Mouse (Mus musculus) ES-E14 (cell line): ENCODE measurements around the gene Cacng8. TPM values are rescaled to one million over a fixed set of nuclear protein-coding genes. Genes with fewer than 3 reads are reported as not detected.

Experiments used
- DNase-seq: peaks from one replicate; pipeline ENCODE4 v3.0.0-alpha.2; 2013; ENCODE audit warnings: low read depth, low spot score
- H3K27ac ChIP-seq: 2 replicates; pipeline ENCODE4 v1.5.1; 2012; ENCODE audit warnings: low read depth, mild to moderate bottlenecking, low read length, moderate library complexity, mixed read lengths; ENCODE audit not compliant: poor library complexity, insufficient read depth, severe bottlenecking
- H3K36me3 ChIP-seq: 2 replicates; pipeline ENCODE4 v1.6.1; 2012; ENCODE audit warnings: mild to moderate bottlenecking, low read length, moderate library complexity, mixed read lengths; ENCODE audit not compliant: control insufficient read depth, poor library complexity, insufficient read depth, severe bottlenecking
- H3K4me1 ChIP-seq, 2 experiments: fragments of 150-350 bp in 1 of 2; sonication (generic) in 1 of 2; 2 replicates each; pipeline ENCODE4 v1.6.1; 2012; ENCODE audit warnings: low read length in 2 of 2, mild to moderate bottlenecking in 1 of 2, mixed read lengths in 1 of 2; ENCODE audit not compliant: control insufficient read depth in 2 of 2, insufficient read depth in 2 of 2, poor library complexity in 1 of 2
- H3K4me3 ChIP-seq, 2 experiments: fragments of 150-350 bp in 1 of 2; sonication (generic) in 1 of 2; 2 replicates each; pipeline ENCODE4 v1.5.1; 2012; ENCODE audit warnings: low read length in 2 of 2, low read depth in 1 of 2, mild to moderate bottlenecking in 1 of 2, mixed read lengths in 1 of 2; ENCODE audit not compliant: insufficient read depth in 1 of 2, poor library complexity in 1 of 2, severe bottlenecking in 1 of 2
- H3K9ac ChIP-seq: 2 replicates; pipeline ENCODE4 v1.6.1; 2012; ENCODE audit warnings: low read depth, mild to moderate bottlenecking, low read length, mixed read lengths; ENCODE audit not compliant: poor library complexity, insufficient read depth, severe bottlenecking
- H3K9me3 ChIP-seq: fragments of 150-350 bp; sonication (generic); 2 replicates; pipeline ENCODE4 v1.6.1; 2012; ENCODE audit warnings: low read depth, mild to moderate bottlenecking, low read length; ENCODE audit not compliant: control insufficient read depth, insufficient read depth
- CHD2 ChIP-seq: IDR thresholded peaks from 2 replicates; pipeline ENCODE4 v1.6.1; 2014; ENCODE audit warnings: mild to moderate bottlenecking, low read depth, low read length, inconsistent platforms
- HCFC1 ChIP-seq: IDR thresholded peaks from 2 replicates; pipeline ENCODE4 v1.6.1; 2012; ENCODE audit warnings: low read length, inconsistent platforms, borderline replicate concordance; ENCODE audit not compliant: insufficient read depth
- MAFK ChIP-seq: IDR thresholded peaks from 2 replicates; pipeline ENCODE4 v1.6.1; 2014; ENCODE audit warnings: mild to moderate bottlenecking, low read depth, low read length, inconsistent platforms; ENCODE audit not compliant: insufficient read depth
- ZC3H11A ChIP-seq: IDR thresholded peaks from 2 replicates; pipeline ENCODE4 v1.6.1; 2012; ENCODE audit warnings: low read depth, mild to moderate bottlenecking, inconsistent platforms, low read length, borderline replicate concordance
- ZNF384 ChIP-seq: IDR thresholded peaks from 2 replicates; pipeline ENCODE4 v1.6.1; 2012; ENCODE audit warnings: low read depth, low read length, inconsistent platforms
- in situ Hi-C, 2 experiments: fragments of 600-800 bp; cut with MboI; formaldehyde crosslinking; loops; one replicate each; pipeline ENCODE4 v1.15.1; 2025; ENCODE audit warnings: low sequenced_read_pairs in 2 of 2, inconsistent platforms in 1 of 2; ENCODE audit not compliant: unreplicated experiment in 2 of 2
- total RNA-seq: library from RNA; depleted of rRNA; stranded (reverse); fragments of 300-350 nt; gene quantifications from 2 replicates; pipeline ENCODE4 v1.2.3, GENCODE M21; 2012

Gene Cacng8
- total RNA-seq, 1 experiment, result 7.8 TPM

- in situ Hi-C loops, result no loop called here
- Histone ChIP-seq H3K9ac (no peak overlapping the region; the same call in 1 of the 2 replicates), H3K4me1 (peaks cover 13 to 31% of the 10 kb centered on the region in 2 experiments), H3K27ac (peak overlapping the region; percentile 98; the same call in 1 of the 2 replicates), H3K9me3 (no peaks in the 10 kb centered on the region), H3K4me3 (no peak overlapping the region), H3K36me3 (no peaks in the 10 kb centered on the region; the same call in 1 of the 2 replicates)
- TF ChIP-seq ZC3H11A, result no peak
- DNase-seq, result no peak
These were observed 21.3 kb upstream of the Cacng8 start for GRCm38 (mm10) chr7:3369189-3369588.

DNA sequence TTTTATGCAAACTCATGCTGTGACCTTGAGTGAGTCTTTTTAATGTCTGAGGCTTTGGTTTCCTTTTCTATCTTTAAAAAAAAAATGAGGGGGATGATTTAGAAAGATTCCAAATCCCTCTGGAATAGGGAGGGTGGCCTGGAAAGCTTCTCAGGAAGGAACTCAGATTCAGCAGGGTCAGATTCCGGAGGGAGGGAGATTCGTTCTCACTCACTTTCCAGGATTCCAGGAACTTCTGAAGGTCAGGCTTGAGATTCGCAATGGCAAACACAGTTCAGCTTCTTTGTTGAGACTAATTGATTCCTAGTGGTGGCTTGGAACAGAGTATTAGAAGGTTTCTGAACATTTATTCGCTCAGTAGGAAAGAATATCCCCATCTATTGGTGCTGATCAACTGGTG, 20.1 kb upstream of the Cacng8 start:
- in situ Hi-C loops, result no loop called here

GRCm38 (mm10) chr7:3372376-3372775, 18.1 kb upstream of the Cacng8 start:
- H3K9me3 ChIP-seq, result no peaks in the 10 kb centered on the region
- in situ Hi-C loops, result no loop called here
- peaks cover 7 to 17% of the 10 kb centered on the region in 2 experiments; a peak in 3 of 4 replicates for H3K4me1 ChIP-seq
- no peak overlapping the region for H3K4me3 ChIP-seq
- H3K9ac ChIP-seq, result no peak overlapping the region
- no peaks in the 10 kb centered on the region for H3K36me3 ChIP-seq
- H3K27ac ChIP-seq, result peak overlapping the region; percentile 4; the same call in 1 of the 2 replicates
- no peak for TF ChIP-seq MAFK
- TF ChIP-seq ZNF384, result peak; percentile 31; the same call in 1 of the 2 replicates
- no peak for DNase-seq

More for the DNA sequence above, 20.1 kb upstream of the Cacng8 start:
- Histone ChIP-seq H3K36me3 (no peaks in the 10 kb centered on the region), H3K9me3 (no peaks in the 10 kb centered on the region), H3K27ac (peak overlapping the region; percentile 61; the same call in 1 of the 2 replicates), H3K9ac (no peak overlapping the region; the same call in 1 of the 2 replicates), H3K4me1 (peaks cover 7 to 23% of the 10 kb centered on the region in 2 experiments), H3K4me3 (peak overlapping the region in 1 of 2 experiments; percentile 14; a peak in 2 of 4 replicates)
- no peak for DNase-seq
- 0 out of 2 replicates have a peak, but pooled peaks have one; percentile 13 for TF ChIP-seq MAFK
- TF ChIP-seq CHD2, result no peak

GRCm38 (mm10) chr7:3373754-3374153, 16.7 kb upstream of the Cacng8 start:
- H3K9me3 ChIP-seq, result no peaks in the 10 kb centered on the region
- TF ChIP-seq MAFK (no peak), CHD2 (no peak), ZC3H11A (no peak), ZNF384 (no peak), HCFC1 (no peak)
- peaks cover 7 to 13% of the 10 kb centered on the region in 2 experiments; a peak in 3 of 4 replicates for H3K4me1 ChIP-seq
- no peak overlapping the region for H3K27ac ChIP-seq
- no peak overlapping the region for H3K4me3 ChIP-seq
- no peak for DNase-seq
- in situ Hi-C loops, result no loop called here
- H3K9ac ChIP-seq, result no peak overlapping the region
- H3K36me3 ChIP-seq, result no peaks in the 10 kb centered on the region

DNA sequence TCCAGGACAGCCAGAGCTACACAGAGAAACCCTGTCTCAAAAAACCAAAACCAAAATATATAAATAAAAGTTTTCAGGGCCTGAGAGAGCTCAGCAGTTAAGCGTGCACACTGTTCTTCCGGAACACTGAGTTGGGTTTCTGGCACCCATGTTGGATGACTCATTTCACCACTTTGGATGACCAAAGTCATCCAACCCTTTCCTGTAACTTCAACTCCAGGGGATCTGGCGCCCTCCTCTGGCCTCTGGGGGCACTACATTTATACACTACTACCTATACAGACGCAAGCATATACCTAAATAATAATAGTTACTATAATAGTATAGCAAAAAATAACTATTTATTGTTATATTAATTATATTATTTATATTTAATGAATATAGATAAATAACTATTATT, 13.7 kb upstream of the Cacng8 start:
- in situ Hi-C loops, result no loop called here
- peak; percentile 86; the same call in 1 of the 2 replicates for TF ChIP-seq ZC3H11A
- no peak for TF ChIP-seq HCFC1
- Histone ChIP-seq H3K27ac (no peak overlapping the region), H3K4me1 (peaks cover 0 to 5% of the 10 kb centered on the region in 2 experiments; a peak in 1 of 4 replicates), H3K9me3 (no peaks in the 10 kb centered on the region), H3K4me3 (no peak overlapping the region), H3K9ac (no peak overlapping the region), H3K36me3 (no peaks in the 10 kb centered on the region)
- no peak for DNase-seq
